Mouse (Mus musculus) liver, embryonic 11.5 days (tissue): Measurements from ENCODE around the gene Ndufv1. TPM values are rescaled to one million over a fixed set of nuclear protein-coding genes. Genes with fewer than 3 reads are reported as not detected.
"Not testable (repeated sequence)": the region's sequence is repeated elsewhere in the genome, so short reads cannot be mapped to it uniquely, and the experiment has no call there.

ENCODE experiments used
- ATAC-seq: fragments of 200-750 bp; cut with Nextera tagmentation; replicated peaks from 2 replicates; pipeline ENCODE4 v1.8.0; 2017; ENCODE audit warnings: moderate number of reproducible peaks, mild to moderate bottlenecking, moderate TSS enrichment, moderate library complexity; ENCODE audit not compliant: low FRiP score
- DNase-seq: peaks from one replicate; pipeline ENCODE4 v3.0.0-alpha.2; 2017; ENCODE audit warnings: low spot score
- H3K27ac ChIP-seq: fragments of 300-500 bp; sonication (generic); 2 replicates; pipeline ENCODE4 v1.5.1; 2014; ENCODE audit warnings: mild to moderate bottlenecking, low read depth, low read length, control low read depth
- H3K27me3 ChIP-seq: fragments of 300-500 bp; sonication (generic); replicated peaks from 2 replicates; pipeline ENCODE4 v1.6.1; 2014; ENCODE audit warnings: low read length, mixed read lengths; ENCODE audit not compliant: control insufficient read depth, insufficient read depth
- H3K36me3 ChIP-seq: fragments of 300-500 bp; sonication (generic); 2 replicates; pipeline ENCODE4 v1.6.1; 2014; ENCODE audit warnings: mild to moderate bottlenecking, low read length, moderate library complexity, mixed read lengths; ENCODE audit not compliant: control insufficient read depth, insufficient read depth
- H3K4me1 ChIP-seq: fragments of 300-500 bp; sonication (generic); replicated peaks from 2 replicates; pipeline ENCODE4 v1.6.1; 2014; ENCODE audit warnings: low read length, mixed read lengths; ENCODE audit not compliant: control insufficient read depth, insufficient read depth
- H3K4me2 ChIP-seq: fragments of 300-500 bp; sonication (generic); 2 replicates; pipeline ENCODE4 v1.6.1; 2014; ENCODE audit warnings: mild to moderate bottlenecking, control low read depth, moderate library complexity
- H3K4me3 ChIP-seq: fragments of 300-500 bp; sonication (generic); 2 replicates; pipeline ENCODE4 v1.5.1; 2014; ENCODE audit warnings: low read depth, low read length, control low read depth
- H3K9ac ChIP-seq: fragments of 300-500 bp; sonication (generic); 2 replicates; pipeline ENCODE4 v1.6.1; 2014; ENCODE audit warnings: low read depth, low read length, control low read depth
- H3K9me3 ChIP-seq: fragments of 300-500 bp; sonication (generic); 2 replicates; pipeline ENCODE4 v1.6.1; 2016; ENCODE audit warnings: low read length, inconsistent platforms, mixed read lengths; ENCODE audit not compliant: control insufficient read depth
- WGBS: fragments of 180-500 bp; shearing (Covaris S2); extraction: QIAGEN DNeasy Blood & Tissue Kit; methylation state at CpG from one replicate; pipeline ENCODE4 v1.1.7; 2014; 5-methylcytosine and 5-hydroxymethylcytosine counted together
- polyA plus RNA-seq: library from polyadenylated mRNA; unstranded; fragments of >200 nt; fragmentation: Nextera tagmentation; extraction: Ambion mirVana; gene quantifications from 2 replicates; pipeline ENCODE4 v1.2.1, GENCODE M21; 2014

Ndufv1 gene
- polyA plus RNA-seq, 1 experiment from 2014 or later: 232 TPM

GRCm38 (mm10) chr19:3966330-3967075, 46.1 kb downstream of the Ndufv1 start:
- Histone ChIP-seq H3K36me3 (no peaks in the 10 kb centered on the region), H3K9ac (no peak overlapping the region), H3K27ac (no peak overlapping the region), H3K4me3 (no peak overlapping the region), H3K27me3 (no peaks in the 10 kb centered on the region), H3K4me1 (peaks cover 3% of the 10 kb centered on the region), H3K9me3 (no peaks in the 10 kb centered on the region), H3K4me2 (no peak overlapping the region)
- DNase-seq (no peak), ATAC-seq (no peak)
- 67% methylated on average over 11 of the region's 11 CpGs for WGBS

- DNase-seq (no peak), ATAC-seq (no peak)
- Histone ChIP-seq H3K4me3 (no peak overlapping the region), H3K9me3 (no peaks in the 10 kb centered on the region), H3K27ac (no peak overlapping the region), H3K9ac (no peak overlapping the region), H3K4me2 (no peak overlapping the region), H3K4me1 (peaks cover 3% of the 10 kb centered on the region), H3K27me3 (no peaks in the 10 kb centered on the region), H3K36me3 (no peaks in the 10 kb centered on the region)
- WGBS: 65% methylated on average over 4 of the region's 4 CpGs
Observed at GRCm38 (mm10) chr19:3964030-3964429, 48.6 kb downstream of the Ndufv1 start.

- Histone ChIP-seq H3K4me1 (peaks cover 3% of the 10 kb centered on the region), H3K9me3 (no peaks in the 10 kb centered on the region), H3K4me2 (no peak overlapping the region), H3K27ac (no peak overlapping the region), H3K36me3 (no peaks in the 10 kb centered on the region), H3K4me3 (no peak overlapping the region), H3K9ac (no peak overlapping the region), H3K27me3 (no peaks in the 10 kb centered on the region)
- no peak for ATAC-seq
- 18% methylated on average over 2 of the region's 2 CpGs for WGBS
- no peak for DNase-seq
Observed at GRCm38 (mm10) chr19:3962469-3962868, 50.1 kb downstream of the Ndufv1 start.

GRCm38 (mm10) chr19:3961805-3962204, 50.8 kb downstream of the Ndufv1 start:
- H3K9me3 ChIP-seq, H3K4me3 ChIP-seq, H3K4me2 ChIP-seq, H3K36me3 ChIP-seq, H3K27me3 ChIP-seq, H3K9ac ChIP-seq, DNase-seq, H3K27ac ChIP-seq, H3K4me1 ChIP-seq, ATAC-seq: not testable (repeated sequence)
- 86% methylated on average over 6 of the region's 6 CpGs for WGBS

GRCm38 (mm10) chr19:3960211-3960610, 52.4 kb downstream of the Ndufv1 start:
- Histone ChIP-seq H3K4me2 (no peak overlapping the region), H3K27me3 (no peaks in the 10 kb centered on the region), H3K36me3 (no peaks in the 10 kb centered on the region), H3K9me3 (no peaks in the 10 kb centered on the region), H3K27ac (no peak overlapping the region), H3K4me3 (no peak overlapping the region), H3K9ac (no peak overlapping the region), H3K4me1 (no peaks in the 10 kb centered on the region)
- 76% methylated on average over 5 of the region's 5 CpGs for WGBS
- DNase-seq (no peak), ATAC-seq (no peak)

- H3K36me3 ChIP-seq: no peaks in the 10 kb centered on the region
- no peak overlapping the region for H3K27ac ChIP-seq
- DNase-seq (no peak), ATAC-seq (no peak)
- H3K4me2 ChIP-seq: no peak overlapping the region
- no peaks in the 10 kb centered on the region for H3K4me1 ChIP-seq
- H3K9me3 ChIP-seq: no peaks in the 10 kb centered on the region
- no peak overlapping the region for H3K9ac ChIP-seq
- H3K27me3 ChIP-seq: no peaks in the 10 kb centered on the region
- no peak overlapping the region for H3K4me3 ChIP-seq
Observed at GRCm38 (mm10) chr19:3959030-3959429, 53.6 kb downstream of the Ndufv1 start.

GRCm38 (mm10) chr19:3958470-3958869, 54.1 kb downstream of the Ndufv1 start, which contains the start of gene Aldh3b3:
Aldh3b3 (plus strand) TSS chr19:3958645.
- no peak within 1 kb of the TSS for H3K4me2 ChIP-seq
- H3K9me3 ChIP-seq: no peaks in the 10 kb centered on the region
- H3K27me3 ChIP-seq: no peaks in the 10 kb centered on the region
- ATAC-seq: no peak
- no peak for DNase-seq
- H3K36me3 ChIP-seq: no peaks in the 10 kb centered on the region
- no peak within 1 kb of the TSS for H3K4me3 ChIP-seq
- H3K9ac ChIP-seq: no peak within 1 kb of the TSS
- H3K4me1 ChIP-seq: no peaks in the 10 kb centered on the region
- no peak within 1 kb of the TSS for H3K27ac ChIP-seq
- 76% methylated on average over 4 of the region's 4 CpGs for WGBS

Other genes starting within 250 kb of the Ndufv1 start
- 17.8 and 17.9 TPM in 2 replicates for gene Kmt5b, start 245.4 kb downstream of the Ndufv1 start, polyA plus RNA-seq
- 35.4 and 37.5 TPM in 2 replicates for gene Chka, start 161.0 kb downstream of the Ndufv1 start, polyA plus RNA-seq
- 39.8 and 42.8 TPM in 2 replicates for gene Tcirg1, start 105.7 kb downstream of the Ndufv1 start, polyA plus RNA-seq
- gene Ndufs8, start 100.0 kb downstream of the Ndufv1 start, polyA plus RNA-seq: 278 and 287 TPM in 2 replicates
- gene Aldh3b1, start 83.0 kb downstream of the Ndufv1 start, polyA plus RNA-seq: 1.7 TPM in 2 replicates
- gene Unc93b1, start 77.6 kb downstream of the Ndufv1 start, polyA plus RNA-seq: 14.2 and 16.0 TPM in 2 replicates
- gene Aldh3b3, start 54.2 kb downstream of the Ndufv1 start, polyA plus RNA-seq: not detected in 2 replicates
- gene Aldh3b2, start 40.5 kb downstream of the Ndufv1 start, polyA plus RNA-seq: 0.48 and 0.70 TPM in 2 replicates
- gene Acy3, start 26.2 kb downstream of the Ndufv1 start, polyA plus RNA-seq: 12.0 and 14.5 TPM in 2 replicates
- gene Tbx10, start 20.1 kb downstream of the Ndufv1 start, polyA plus RNA-seq: 1.8 TPM in 2 replicates
- gene Nudt8, start 12.2 kb downstream of the Ndufv1 start, polyA plus RNA-seq: 30.8 and 32.3 TPM in 2 replicates
- gene Gm49405, start 12.2 kb downstream of the Ndufv1 start, polyA plus RNA-seq: 1.6 and 2.4 TPM in 2 replicates
- 2.8 and 4.1 TPM in 2 replicates for gene Doc2g, start 9.5 kb downstream of the Ndufv1 start, polyA plus RNA-seq
- gene Gstp1, start 25.2 kb upstream of the Ndufv1 start, polyA plus RNA-seq: 733 and 765 TPM in 2 replicates
- gene Gstp2, start 33.2 kb upstream of the Ndufv1 start, polyA plus RNA-seq: 5.5 and 6.1 TPM in 2 replicates
- 14.6 and 16.7 TPM in 2 replicates for gene Gstp3, start 46.8 kb upstream of the Ndufv1 start, polyA plus RNA-seq
- 0.51 and 0.52 TPM in 2 replicates for gene Cabp2, start 68.8 kb upstream of the Ndufv1 start, polyA plus RNA-seq
- 121 and 135 TPM in 2 replicates for gene Cdk2ap2, start 84.4 kb upstream of the Ndufv1 start, polyA plus RNA-seq
- gene Pitpnm1, start 87.2 kb upstream of the Ndufv1 start, polyA plus RNA-seq: 7.2 and 8.0 TPM in 2 replicates
- 56.2 and 61.8 TPM in 2 replicates for gene Aip, start 113.1 kb upstream of the Ndufv1 start, polyA plus RNA-seq
- gene Gpr152, start 127.0 kb upstream of the Ndufv1 start, polyA plus RNA-seq: not detected in 2 replicates
- gene Cabp4, start 131.2 kb upstream of the Ndufv1 start, polyA plus RNA-seq: 0.21 TPM in 1 of 2 replicates, not detected in the other
- 126 and 132 TPM in 2 replicates for gene Coro1b, start 135.8 kb upstream of the Ndufv1 start, polyA plus RNA-seq
- 38.7 and 41.1 TPM in 2 replicates for gene Ptprcap, start 140.8 kb upstream of the Ndufv1 start, polyA plus RNA-seq
- 41.0 and 53.5 TPM in 2 replicates for gene Rps6kb2, start 150.5 kb upstream of the Ndufv1 start, polyA plus RNA-seq
- 0.89 and 1.2 TPM in 2 replicates for gene Carns1, start 162.7 kb upstream of the Ndufv1 start, polyA plus RNA-seq
- 3.3 and 3.4 TPM in 2 replicates for gene Tbc1d10c, start 178.5 kb upstream of the Ndufv1 start, polyA plus RNA-seq
- 773 and 809 TPM in 2 replicates for gene Ppp1ca, start 179.3 kb upstream of the Ndufv1 start, polyA plus RNA-seq
- 35.7 and 38.8 TPM in 2 replicates for gene Rad9a, start 188.9 kb upstream of the Ndufv1 start, polyA plus RNA-seq
- 1.9 and 2.4 TPM in 2 replicates for gene Clcf1, start 201.4 kb upstream of the Ndufv1 start, polyA plus RNA-seq
- gene AC109138.7, start 201.6 kb upstream of the Ndufv1 start, polyA plus RNA-seq: not detected in 2 replicates
- 22.1 and 24.9 TPM in 2 replicates for gene Pold4, start 219.1 kb upstream of the Ndufv1 start, polyA plus RNA-seq